Mouse (Mus musculus) splenic B cell, adult 2 months (primary cell): ENCODE measurements around the gene Frat1.
A peak's percentile ranks its signal among the peaks of the same experiment; 100 is the strongest.

Experiments used
- DNase-seq: peaks from one replicate; pipeline ENCODE4 v3.0.0-alpha.2; 2011; ENCODE audit warnings: low read depth, low spot score
- H3K27me3 ChIP-seq: 2 replicates; pipeline ENCODE4 v1.6.1; 2012; ENCODE audit warnings: mild to moderate bottlenecking, low read length, moderate library complexity, mixed read lengths; ENCODE audit not compliant: control insufficient read depth, poor library complexity, insufficient read depth, severe bottlenecking
- H3K36me3 ChIP-seq: 2 replicates; pipeline ENCODE4 v1.6.1; 2012; ENCODE audit warnings: mild to moderate bottlenecking, low read length, moderate library complexity, mixed read lengths; ENCODE audit not compliant: control insufficient read depth, poor library complexity, insufficient read depth, severe bottlenecking

Frat1 gene

DNA sequence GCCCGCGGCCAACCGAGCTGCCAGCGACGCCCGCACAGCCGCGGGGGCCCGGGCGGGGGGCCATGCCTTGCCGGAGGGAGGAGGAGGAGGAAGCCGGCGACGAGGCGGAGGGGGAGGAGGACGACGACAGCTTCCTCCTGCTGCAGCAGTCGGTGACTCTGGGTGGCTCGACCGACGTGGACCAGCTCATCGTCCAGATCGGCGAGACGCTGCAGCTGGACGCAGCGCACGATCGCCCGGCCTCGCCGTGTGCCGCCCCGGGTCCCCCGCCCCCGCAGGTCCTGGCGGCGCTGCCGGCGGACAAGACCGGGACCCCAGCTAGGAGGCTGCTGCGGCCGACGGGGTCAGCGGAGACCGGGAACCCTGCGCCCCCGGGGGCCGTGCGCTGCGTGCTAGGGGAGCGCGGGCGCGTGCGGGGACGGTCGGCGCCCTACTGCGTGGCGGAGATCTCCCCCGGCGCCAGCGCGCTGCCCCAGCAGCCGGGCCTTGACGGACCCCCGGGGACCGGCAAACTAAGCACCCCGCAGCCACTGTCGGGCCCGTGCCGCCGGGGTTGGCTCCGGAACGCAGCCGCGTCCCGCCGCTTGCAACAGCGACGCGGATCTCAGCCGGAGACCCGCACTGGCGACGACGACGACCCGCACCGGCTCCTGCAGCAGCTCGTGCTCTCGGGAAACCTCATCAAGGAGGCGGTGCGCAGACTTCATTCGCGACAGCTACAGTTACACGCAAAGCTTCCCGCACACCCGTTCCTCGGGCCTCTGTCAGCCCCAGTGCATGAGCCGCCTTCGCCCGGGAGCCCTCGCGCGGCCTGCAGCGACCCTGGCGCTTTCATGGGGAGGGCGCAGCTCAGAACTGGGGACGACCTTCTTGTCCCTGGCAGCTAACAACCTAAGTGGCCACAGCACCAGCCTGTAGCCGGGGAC lies 599 bp downstream of the Frat1 start:
- Histone ChIP-seq H3K27me3 (no peaks in the 10 kb centered on the region), H3K36me3 (no peaks in the 10 kb centered on the region)
- DNase-seq, result peak; percentile 74

DNA sequence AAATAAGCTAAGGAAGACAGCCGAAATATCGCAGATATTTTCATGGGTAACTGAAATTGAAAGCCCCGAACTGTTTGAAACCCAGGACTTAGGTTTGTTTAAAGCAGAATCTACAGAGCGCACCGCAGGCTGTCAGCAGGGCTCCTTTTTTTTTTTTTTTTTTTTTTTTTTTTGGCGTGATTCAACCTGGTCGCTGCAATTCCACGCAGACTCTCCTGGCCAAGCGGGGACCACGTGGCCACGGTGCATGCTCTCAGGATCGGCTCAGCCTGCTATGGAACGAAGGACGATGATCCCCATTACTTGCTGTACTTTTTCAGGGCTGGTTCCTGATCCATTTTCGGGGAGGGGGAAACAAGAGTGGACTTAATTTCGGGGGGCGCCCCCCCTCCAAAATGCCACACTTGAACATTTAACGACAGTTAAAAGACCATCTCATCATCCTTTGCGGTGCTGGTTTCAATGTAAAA lies 1.4 kb downstream of the Frat1 start:
- no peak for DNase-seq
- H3K27me3 ChIP-seq, result no peaks in the 10 kb centered on the region
- no peaks in the 10 kb centered on the region for H3K36me3 ChIP-seq

DNA sequence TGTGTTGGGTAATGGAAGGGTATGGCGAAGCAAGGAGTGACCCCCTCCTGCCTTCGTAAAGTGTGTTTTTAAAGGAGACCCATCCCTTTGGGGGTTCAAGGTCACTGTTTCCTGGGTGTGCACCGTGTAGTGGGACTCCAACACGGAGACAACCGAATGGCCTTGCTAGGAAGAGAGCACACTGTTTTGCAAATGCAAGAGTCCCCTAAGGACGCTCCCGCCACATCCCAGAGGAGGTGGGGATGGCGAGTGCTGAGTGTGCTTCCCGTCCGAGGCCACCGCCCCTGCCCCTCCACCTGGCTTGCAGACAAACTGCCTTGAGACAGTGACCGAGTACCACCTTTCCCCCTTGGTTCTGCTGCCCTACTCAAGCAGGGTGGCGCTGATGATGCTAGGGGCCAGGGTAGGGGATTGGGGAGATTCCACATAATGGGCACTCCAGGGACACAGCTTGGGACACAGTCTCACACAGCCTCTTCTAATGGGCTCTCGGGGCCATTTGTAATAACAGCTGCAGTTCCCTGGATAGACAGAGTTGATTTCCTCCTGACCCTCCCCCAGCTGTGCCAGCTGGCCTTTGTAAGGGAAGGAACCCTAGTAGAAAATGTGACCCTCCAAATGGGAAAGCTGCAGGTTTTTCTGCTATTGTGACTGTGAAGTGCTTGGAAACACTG lies 2.1 kb downstream of the Frat1 start:
- Histone ChIP-seq H3K27me3 (no peaks in the 10 kb centered on the region), H3K36me3 (no peaks in the 10 kb centered on the region)
- DNase-seq, result no peak

- Histone ChIP-seq H3K27me3 (no peaks in the 10 kb centered on the region), H3K36me3 (no peaks in the 10 kb centered on the region)
- no peak for DNase-seq
Measured at GRCm38 (mm10) chr19:41832501-41833201, 2.9 kb downstream of the Frat1 start.

DNA sequence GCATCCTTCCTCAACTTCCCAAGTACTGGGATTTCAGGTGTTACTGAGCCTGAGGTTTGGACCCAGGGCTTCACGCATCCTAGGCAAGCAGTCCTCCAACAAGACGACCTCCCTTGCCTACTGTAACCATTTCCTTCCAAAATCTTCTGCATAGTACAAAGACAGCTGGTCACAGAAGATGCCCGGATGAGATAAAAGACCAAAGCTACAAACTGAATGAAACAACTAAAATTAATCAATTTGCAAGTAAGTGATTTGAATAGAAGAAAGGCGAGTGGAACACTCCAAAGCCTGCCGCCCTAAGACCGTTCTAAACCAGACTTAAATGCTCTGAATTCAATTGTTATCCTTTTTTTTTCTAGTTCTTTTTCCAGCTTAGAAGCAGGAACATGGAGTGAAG lies 5.6 kb downstream of the Frat1 start:
- Histone ChIP-seq H3K27me3 (no peaks in the 10 kb centered on the region), H3K36me3 (no peaks in the 10 kb centered on the region)
- DNase-seq, result no peak

GRCm38 (mm10) chr19:41835816-41836215 lies 6.0 kb downstream of the Frat1 start:
- no peaks in the 10 kb centered on the region for H3K36me3 ChIP-seq
- no peaks in the 10 kb centered on the region for H3K27me3 ChIP-seq
- DNase-seq, result no peak

DNA sequence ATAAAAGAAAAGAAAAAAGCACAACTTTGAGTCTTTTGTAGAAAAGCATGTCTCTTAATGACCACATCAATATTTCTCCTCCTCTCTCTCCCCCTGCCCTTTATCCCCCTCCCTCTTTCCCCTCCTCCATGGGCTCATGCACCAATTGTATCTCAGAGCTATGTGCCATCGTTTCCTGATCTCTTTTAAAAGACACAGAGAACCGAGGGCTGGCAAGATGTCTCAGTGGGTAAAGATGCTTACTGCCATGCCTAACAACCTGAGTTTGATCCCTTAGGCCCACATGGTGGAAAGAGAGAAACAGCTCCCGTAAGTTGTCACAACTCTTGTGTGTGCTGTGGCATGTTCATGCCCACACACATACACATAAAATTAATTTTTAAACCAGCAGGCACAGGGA lies 6.9 kb downstream of the Frat1 start:
- Histone ChIP-seq H3K27me3 (no peaks in the 10 kb centered on the region), H3K36me3 (no peaks in the 10 kb centered on the region)
- DNase-seq, result no peak

DNA sequence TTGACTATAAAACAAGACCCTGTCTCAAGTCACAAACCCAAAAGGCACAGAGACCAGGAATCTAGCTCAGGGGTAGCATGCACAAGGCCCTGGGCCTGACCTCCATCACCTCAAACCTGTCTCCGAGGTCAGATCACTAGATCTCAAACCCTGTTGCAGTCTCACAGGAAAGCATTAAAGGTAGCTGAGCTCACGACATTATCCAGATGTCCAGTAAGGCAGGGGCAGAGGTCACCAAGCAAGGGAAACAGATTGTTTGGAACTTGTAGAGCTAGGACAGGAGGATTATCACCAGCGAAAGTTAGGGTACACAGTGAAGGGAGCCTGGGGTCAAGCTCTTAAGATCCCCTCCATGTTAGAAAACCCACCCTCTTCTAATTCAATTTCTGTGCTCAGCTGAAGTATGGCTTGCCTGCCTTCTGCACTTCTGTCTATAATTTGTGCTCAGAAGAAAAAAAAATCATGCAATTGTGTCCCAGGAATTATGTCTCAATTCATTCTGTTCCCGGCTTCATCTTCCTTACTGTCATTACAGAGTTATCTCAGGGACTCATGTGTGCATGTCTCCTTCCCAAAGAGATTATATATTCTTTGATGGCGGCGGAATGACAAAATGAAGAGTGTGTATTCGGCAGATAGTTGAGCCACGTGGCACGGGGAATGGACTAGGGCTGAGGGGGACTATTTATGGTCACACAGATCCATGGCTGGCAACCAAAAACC lies 7.6 kb downstream of the Frat1 start:
- DNase-seq, result no peak

GRCm38 (mm10) chr19:41837917-41838261 lies 8.1 kb downstream of the Frat1 start:
- Histone ChIP-seq H3K27me3 (no peaks in the 10 kb centered on the region), H3K36me3 (no peaks in the 10 kb centered on the region)
- no peak for DNase-seq

More for the DNA sequence above, 7.6 kb downstream of the Frat1 start:
- Histone ChIP-seq H3K27me3 (no peaks in the 10 kb centered on the region), H3K36me3 (no peaks in the 10 kb centered on the region)

- DNase-seq, result no peak
Measured at GRCm38 (mm10) chr19:41838808-41839207, 9.0 kb downstream of the Frat1 start.

DNA sequence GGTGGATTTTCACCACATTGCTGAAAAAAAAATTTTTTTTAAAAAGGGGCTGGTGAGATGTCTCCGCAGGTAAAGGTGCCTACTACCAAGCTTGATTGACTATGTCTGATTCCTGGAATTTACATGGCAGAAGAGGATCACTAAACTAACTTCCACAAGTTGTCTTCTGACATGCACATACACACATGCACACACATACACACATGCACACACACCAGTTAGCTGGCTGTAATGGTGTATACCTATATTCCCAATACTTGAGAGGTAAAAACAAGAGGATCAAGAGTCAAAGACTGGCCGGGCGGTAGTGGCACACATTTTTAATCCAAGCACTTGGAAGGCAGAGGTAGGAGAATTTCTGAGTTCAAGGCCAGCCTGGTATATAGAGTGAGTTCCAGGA lies 9.9 kb downstream of the Frat1 start:
- H3K27me3 ChIP-seq, result no peaks in the 10 kb centered on the region
- H3K36me3 ChIP-seq, result no peaks in the 10 kb centered on the region
- no peak for DNase-seq

More at GRCm38 (mm10) chr19:41838808-41839207, 9.0 kb downstream of the Frat1 start:
- H3K36me3 ChIP-seq, result no peaks in the 10 kb centered on the region
- no peaks in the 10 kb centered on the region for H3K27me3 ChIP-seq

DNA sequence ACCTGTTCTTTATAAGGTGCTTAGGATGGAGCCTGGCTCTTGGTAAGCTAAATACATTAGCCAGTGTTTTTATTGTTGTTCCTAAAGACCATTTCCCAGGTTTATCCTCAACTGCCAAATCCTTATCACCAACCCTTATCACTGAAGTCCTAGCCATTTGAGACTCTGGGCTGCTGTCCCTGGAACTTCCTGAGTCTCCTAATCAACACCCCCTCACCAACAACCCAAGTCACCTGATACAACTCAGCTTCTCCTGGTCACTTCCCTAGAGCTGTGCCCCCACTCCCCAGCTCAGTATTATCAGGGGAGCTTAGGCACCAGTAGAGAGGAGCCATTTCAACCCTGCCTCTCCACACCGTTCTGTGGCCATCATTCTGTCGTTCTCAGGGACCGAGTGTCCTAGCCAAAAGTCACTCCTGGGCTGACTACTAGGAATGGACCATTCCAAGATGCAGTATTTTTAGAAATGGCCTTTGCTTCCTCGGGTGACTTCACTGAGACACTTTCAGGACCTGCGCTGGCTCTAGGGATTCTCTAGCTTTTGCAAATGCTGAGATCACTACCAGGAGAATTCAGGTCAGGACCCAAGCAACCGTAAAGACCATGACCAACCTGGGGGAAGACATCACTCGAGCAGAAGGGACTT lies 11.5 kb downstream of the Frat1 start:
- no peak for DNase-seq
- Histone ChIP-seq H3K36me3 (no peaks in the 10 kb centered on the region), H3K27me3 (no peaks in the 10 kb centered on the region)

- no peaks in the 10 kb centered on the region for H3K36me3 ChIP-seq
- no peak for DNase-seq
- no peaks in the 10 kb centered on the region for H3K27me3 ChIP-seq
Measured at GRCm38 (mm10) chr19:41842196-41842595, 12.4 kb downstream of the Frat1 start.

DNA sequence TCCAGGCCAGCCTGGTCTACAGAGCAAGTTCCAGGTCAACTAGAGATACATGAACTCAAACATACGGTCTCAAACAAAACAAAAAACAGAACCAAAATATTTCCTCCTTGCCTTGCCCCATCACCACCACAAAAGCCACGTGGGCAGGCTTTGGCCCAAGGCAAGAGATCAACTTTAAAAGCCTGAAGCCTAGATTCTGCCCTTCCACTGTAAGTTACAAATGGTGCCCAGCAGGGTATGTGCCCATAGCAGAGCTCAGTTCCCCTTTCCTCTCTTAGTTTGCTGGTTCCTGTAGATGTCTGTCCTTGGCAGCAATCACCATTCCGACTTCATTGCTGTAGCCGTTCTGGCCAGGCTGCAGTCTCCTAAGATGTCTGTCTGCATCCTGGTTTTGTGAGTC lies 12.9 kb downstream of the Frat1 start:
- Histone ChIP-seq H3K36me3 (no peaks in the 10 kb centered on the region), H3K27me3 (no peaks in the 10 kb centered on the region)
- peak; percentile 27 for DNase-seq
